Mouse (Mus musculus) limb, embryonic 14.5 days (tissue): ENCODE results near the gene Arhgap8. TPM values are rescaled to one million over a fixed set of nuclear protein-coding genes. Genes with fewer than 3 reads are reported as not detected.

Source experiments
- ATAC-seq: fragments of 200-750 bp; cut with Nextera tagmentation; 2 replicates; pipeline ENCODE4 v1.8.0; 2017; ENCODE audit warnings: low read depth, moderate number of reproducible peaks, moderate TSS enrichment; ENCODE audit not compliant: low FRiP score
- DNase-seq: peaks from one replicate; pipeline ENCODE4 v3.0.0-alpha.2; 2015; ENCODE audit warnings: low spot score
- H3K27ac ChIP-seq: fragments of 300-500 bp; sonication (generic); replicated peaks from 2 replicates; pipeline ENCODE4 v1.5.1; 2014; ENCODE audit warnings: low read depth, mild to moderate bottlenecking, low read length, moderate library complexity, mixed read lengths
- H3K27me3 ChIP-seq: fragments of 300-500 bp; sonication (generic); 2 replicates; pipeline ENCODE4 v1.6.1; 2014; ENCODE audit warnings: low read length, mixed read lengths; ENCODE audit not compliant: control insufficient read depth, insufficient read depth
- H3K36me3 ChIP-seq: fragments of 300-500 bp; sonication (generic); 2 replicates; pipeline ENCODE4 v1.6.1; 2014; ENCODE audit warnings: mild to moderate bottlenecking, low read length, moderate library complexity, mixed read lengths; ENCODE audit not compliant: control insufficient read depth, insufficient read depth
- H3K4me1 ChIP-seq: fragments of 300-500 bp; sonication (generic); 2 replicates; pipeline ENCODE4 v1.6.1; 2014; ENCODE audit warnings: antibody characterized with exemption, low read length, mixed read lengths; ENCODE audit not compliant: control insufficient read depth, insufficient read depth
- H3K4me2 ChIP-seq: fragments of 300-500 bp; sonication (generic); replicated peaks from 2 replicates; pipeline ENCODE4 v1.6.1; 2014; ENCODE audit warnings: low read depth, mild to moderate bottlenecking, low read length, moderate library complexity; ENCODE audit not compliant: severe bottlenecking
- H3K4me3 ChIP-seq: fragments of 300-500 bp; sonication (generic); replicated peaks from 2 replicates; pipeline ENCODE4 v1.5.1; 2014; ENCODE audit warnings: low read length
- H3K9ac ChIP-seq: fragments of 300-500 bp; sonication (generic); 2 replicates; pipeline ENCODE4 v1.6.1; 2014; ENCODE audit warnings: mild to moderate bottlenecking, low read depth, low read length, moderate library complexity; ENCODE audit not compliant: severe bottlenecking
- H3K9me3 ChIP-seq: fragments of 300-500 bp; sonication (generic); 2 replicates; pipeline ENCODE4 v1.6.1; 2016; ENCODE audit warnings: low read length; ENCODE audit not compliant: control insufficient read depth
- POLR2A ChIP-seq: fragments of 200-500 bp; IDR thresholded peaks from 2 replicates; pipeline ENCODE4 v1.8.0; 2012; ENCODE audit warnings: inconsistent platforms, mild to moderate bottlenecking, moderate library complexity, borderline replicate concordance; ENCODE audit not compliant: insufficient read depth, insufficient read length; ENCODE audit errors: extremely low read depth
- WGBS: fragments of 180-500 bp; shearing (Covaris S2); extraction: QIAGEN DNeasy Blood & Tissue Kit; methylation state at CpG from one replicate; pipeline ENCODE4 v1.1.7; 2014; 5-methylcytosine and 5-hydroxymethylcytosine counted together
- polyA plus RNA-seq, 2 experiments: library from polyadenylated mRNA; depleted of rRNA in 1 of 2; stranded (reverse) in 1 of 2; unstranded in 1 of 2; fragments of >200 nt; fragmentation: Nextera tagmentation in 1 of 2; extraction: Ambion mirVana in 1 of 2; gene quantifications; 2 replicates each; pipeline versions ENCODE4 v1.2.1 to v1.2.3; 2012 to 2014

The Arhgap8 gene
- polyA plus RNA-seq, 2 experiments = 5.4 to 8.2 TPM

DNA sequence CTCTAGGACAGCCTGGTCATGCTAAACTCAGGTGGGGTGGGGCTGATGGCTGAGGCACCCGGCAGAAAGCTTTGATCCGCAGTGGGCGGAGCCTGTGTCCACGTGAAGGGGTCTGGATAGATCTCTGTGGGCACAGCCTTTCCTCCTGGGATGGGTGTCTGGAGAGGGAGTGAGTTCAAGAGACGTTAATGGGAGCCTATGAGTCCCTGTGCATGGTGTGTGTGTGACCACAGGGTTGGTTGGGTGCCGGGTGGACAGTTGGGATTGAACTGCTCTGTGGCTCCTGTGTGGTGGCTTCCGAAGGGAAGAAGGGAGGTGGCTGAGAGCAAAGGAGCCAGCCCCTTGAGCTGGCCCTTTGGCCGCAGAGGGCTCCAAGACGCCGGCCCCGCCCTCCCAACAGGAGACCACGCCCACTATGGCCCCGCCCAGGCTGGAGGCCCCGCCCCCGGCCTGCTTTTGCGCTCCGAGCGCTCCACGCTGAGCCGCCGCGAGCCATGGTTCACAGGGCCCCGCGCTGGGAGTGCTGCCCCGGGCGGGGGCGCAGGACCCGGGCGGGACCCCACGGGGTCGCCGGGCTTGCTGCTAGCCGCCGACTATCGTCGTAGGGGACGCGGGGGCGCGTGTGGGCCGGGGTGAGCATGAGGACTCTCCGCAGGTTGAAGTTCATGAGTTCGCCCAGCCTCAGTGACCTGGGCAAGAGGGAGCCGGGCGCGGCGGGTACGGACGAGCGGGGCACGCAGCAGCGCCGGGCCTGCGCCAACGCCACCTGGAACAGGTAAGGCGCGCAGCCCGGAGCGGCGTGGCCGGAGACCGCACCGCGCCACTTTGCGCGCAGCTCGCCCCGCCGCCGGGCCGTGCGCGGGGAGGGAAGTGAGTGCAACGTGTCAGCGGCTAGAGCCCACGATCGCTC, 39.1 kb upstream of the Arhgap8 start:
- Histone ChIP-seq H3K4me3 (peak overlapping the region; percentile 78), H3K4me1 (peaks cover 12% of the 10 kb centered on the region), H3K27me3 (no peaks in the 10 kb centered on the region), H3K27ac (peak overlapping the region; percentile 65), H3K4me2 (peak overlapping the region; percentile 88), H3K9me3 (no peaks in the 10 kb centered on the region), H3K9ac (peak overlapping the region; percentile 76), H3K36me3 (no peaks in the 10 kb centered on the region)
- ATAC-seq (peak; percentile 81), DNase-seq (peak; percentile 65)
- TF ChIP-seq POLR2A = no peak
- 2% methylated on average over 44 of the region's 77 CpGs for WGBS

GRCm38 (mm10) chr15:84681455-84682193, 38.2 kb upstream of the Arhgap8 start:
- peak overlapping the region; percentile 76 for H3K9ac ChIP-seq
- TF ChIP-seq POLR2A = no peak
- no peaks in the 10 kb centered on the region; the same call in 1 of the 2 replicates for H3K36me3 ChIP-seq
- H3K9me3 ChIP-seq = no peaks in the 10 kb centered on the region
- H3K4me3 ChIP-seq = peak overlapping the region; percentile 78
- peak; percentile 80 for DNase-seq
- peaks cover 12% of the 10 kb centered on the region for H3K4me1 ChIP-seq
- peak; percentile 79 for ATAC-seq
- H3K27me3 ChIP-seq = no peaks in the 10 kb centered on the region
- peak overlapping the region; percentile 65 for H3K27ac ChIP-seq
- 2% methylated on average over 24 of the region's 31 CpGs for WGBS
- H3K4me2 ChIP-seq = peak overlapping the region; percentile 88

- no peak for DNase-seq
- ATAC-seq = no peak
- Histone ChIP-seq H3K36me3 (no peaks in the 10 kb centered on the region; the same call in 1 of the 2 replicates), H3K27me3 (no peaks in the 10 kb centered on the region), H3K27ac (0 out of 2 replicates have a peak overlapping the region, but pooled peaks have one; percentile 65), H3K4me1 (peaks cover 12% of the 10 kb centered on the region), H3K4me3 (peak overlapping the region; percentile 78), H3K9ac (no peak overlapping the region; the same call in 1 of the 2 replicates), H3K4me2 (peak overlapping the region; percentile 88), H3K9me3 (no peaks in the 10 kb centered on the region)
- 46% methylated on average over 3 of the region's 3 CpGs for WGBS
- no peak for TF ChIP-seq POLR2A
These were observed 37.6 kb upstream of the Arhgap8 start for GRCm38 (mm10) chr15:84682206-84682605.

GRCm38 (mm10) chr15:84682821-84683220, 37.0 kb upstream of the Arhgap8 start:
- H3K27me3 ChIP-seq = no peaks in the 10 kb centered on the region
- H3K9ac ChIP-seq = no peak overlapping the region
- no peaks in the 10 kb centered on the region for H3K9me3 ChIP-seq
- no peak for TF ChIP-seq POLR2A
- 79% methylated on average over 5 of the region's 5 CpGs for WGBS
- no peaks in the 10 kb centered on the region; the same call in 1 of the 2 replicates for H3K36me3 ChIP-seq
- H3K27ac ChIP-seq = no peak overlapping the region
- no peak for DNase-seq
- no peak for ATAC-seq
- H3K4me3 ChIP-seq = peak overlapping the region; percentile 78; the same call in 1 of the 2 replicates
- H3K4me1 ChIP-seq = peaks cover 12% of the 10 kb centered on the region
- peak overlapping the region; percentile 88 for H3K4me2 ChIP-seq

- peaks cover 12% of the 10 kb centered on the region for H3K4me1 ChIP-seq
- no peak overlapping the region for H3K4me3 ChIP-seq
- no peaks in the 10 kb centered on the region for H3K9me3 ChIP-seq
- DNase-seq (no peak), ATAC-seq (no peak)
- no peak overlapping the region for H3K9ac ChIP-seq
- no peak overlapping the region for H3K4me2 ChIP-seq
- H3K27ac ChIP-seq = no peak overlapping the region
- 69% methylated on average over 5 of the region's 5 CpGs for WGBS
- peaks cover 14% of the 10 kb centered on the region for H3K36me3 ChIP-seq
- no peaks in the 10 kb centered on the region for H3K27me3 ChIP-seq
- no peak for TF ChIP-seq POLR2A
These were observed 35.3 kb upstream of the Arhgap8 start for GRCm38 (mm10) chr15:84684520-84684919.
